Mouse (Mus musculus): ENCODE results near the gene Zfp712.

GRCm38 (mm10) chr13:67072786-67073185, 11.8 kb upstream of the Zfp712 start:
- TF ChIP-seq EP300 (IDR thresholded peaks at IDR 0.05; ENCODE audit: low read depth) (no peak), CTCF (IDR thresholded peaks at IDR 0.05; ENCODE audit: low read depth) (no peak)

Data from heart, postnatal 0 days (tissue).